Mouse (Mus musculus): ENCODE data around the gene Hs3st4. TPM values are rescaled to one million over a fixed set of nuclear protein-coding genes. Genes with fewer than 3 reads are reported as not detected.

Hs3st4 gene
- polyA plus RNA-seq, 1 experiment: 5.2 TPM

DNA sequence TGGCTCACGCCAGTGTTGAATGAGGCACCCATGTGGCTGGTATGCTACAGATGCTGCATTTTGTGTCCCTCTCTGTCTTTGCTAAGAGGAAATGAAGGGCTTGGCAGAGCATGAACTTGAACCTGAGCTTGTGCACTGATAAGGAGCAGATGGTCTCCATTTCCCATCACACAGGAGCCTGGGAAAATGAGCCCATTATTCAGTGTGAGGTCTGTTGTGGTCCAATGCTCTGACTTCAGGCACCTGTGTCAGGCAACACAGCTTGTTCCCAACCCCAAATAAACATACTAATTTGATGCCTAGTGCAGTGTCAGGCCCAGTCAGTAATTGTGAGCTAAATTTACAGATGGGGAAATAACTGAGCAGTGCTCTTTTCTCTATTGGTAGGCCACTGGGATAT is 267.9 kb downstream of the Hs3st4 start:
- no peaks in the 10 kb centered on the region for H3K4me1 ChIP-seq (ENCODE audit: control insufficient read depth, insufficient read depth, low read length)
- no peak overlapping the region for H3K27ac ChIP-seq (ENCODE audit: insufficient read depth, low read length)
- H3K27me3 ChIP-seq (ENCODE audit: control insufficient read depth, insufficient read depth, low read length): no peaks in the 10 kb centered on the region
- 48% methylated on average over 1 of the region's 1 CpGs for WGBS
- no peak for DNase-seq
- no peak overlapping the region for H3K4me3 ChIP-seq (replicated peaks; ENCODE audit: insufficient read depth, low read depth, low read length)
- TF ChIP-seq POLR2A (IDR thresholded peaks at IDR 0.05; ENCODE audit: borderline replicate concordance, insufficient read depth, low read length) (no peak), CTCF (IDR thresholded peaks at IDR 0.05; ENCODE audit: borderline replicate concordance, insufficient read depth, low read depth, low read length) (no peak)

DNA sequence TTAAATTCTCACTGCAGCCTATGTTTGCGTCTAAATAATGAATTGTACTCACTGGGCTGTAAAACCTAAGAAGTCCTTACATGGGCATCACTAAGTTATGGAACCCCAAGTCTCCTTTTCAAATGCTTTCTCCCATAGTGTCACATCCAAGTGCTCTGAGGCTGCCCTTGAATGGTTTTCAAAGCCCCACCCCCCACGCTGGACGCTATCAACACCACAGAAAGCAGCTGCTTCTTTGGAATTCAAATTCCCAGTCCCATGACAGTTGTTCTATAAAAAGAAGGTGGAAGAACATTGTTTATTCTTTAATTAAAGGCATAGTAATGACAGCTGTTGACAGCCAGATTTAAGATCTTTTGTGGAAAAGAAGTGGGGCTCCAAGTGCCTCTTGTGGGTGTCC is 275.8 kb downstream of the Hs3st4 start:
- no peak for DNase-seq
- Histone ChIP-seq H3K4me3 (replicated peaks; ENCODE audit: insufficient read depth, low read depth, low read length) (no peak overlapping the region), H3K27me3 (ENCODE audit: control insufficient read depth, insufficient read depth, low read length) (no peaks in the 10 kb centered on the region), H3K27ac (ENCODE audit: insufficient read depth, low read length) (no peak overlapping the region), H3K4me1 (ENCODE audit: control insufficient read depth, insufficient read depth, low read length) (no peaks in the 10 kb centered on the region)
- WGBS: 66% methylated on average over 3 of the region's 3 CpGs
- no peak for TF ChIP-seq CTCF (IDR thresholded peaks at IDR 0.05; ENCODE audit: borderline replicate concordance, insufficient read depth, low read depth, low read length)
- TF ChIP-seq POLR2A (IDR thresholded peaks at IDR 0.05; ENCODE audit: borderline replicate concordance, insufficient read depth, low read length): no peak

DNA sequence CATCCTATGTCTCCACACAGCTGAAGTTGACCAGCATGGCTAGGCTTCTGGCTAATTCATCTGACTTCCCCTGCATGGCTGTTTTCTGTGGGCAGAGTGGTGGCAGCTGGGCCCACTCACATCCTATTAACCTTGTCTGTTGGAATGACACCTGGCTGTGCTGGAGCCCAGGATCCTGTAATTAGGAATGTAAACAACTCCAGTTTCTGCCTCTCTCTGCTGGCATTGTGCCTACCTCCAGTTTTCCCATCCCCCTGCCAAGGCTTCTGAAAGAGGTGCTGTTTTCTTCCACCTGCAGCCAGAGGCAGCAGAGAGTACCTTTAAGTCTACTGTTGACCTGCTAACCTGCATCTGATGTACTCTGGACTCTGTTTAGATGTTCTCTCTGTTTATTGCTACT is 288.1 kb downstream of the Hs3st4 start:
- H3K4me1 ChIP-seq (ENCODE audit: control insufficient read depth, insufficient read depth, low read length): no peaks in the 10 kb centered on the region
- no peak overlapping the region for H3K27ac ChIP-seq (ENCODE audit: insufficient read depth, low read length)
- H3K27me3 ChIP-seq (ENCODE audit: control insufficient read depth, insufficient read depth, low read length): no peaks in the 10 kb centered on the region
- H3K4me3 ChIP-seq (replicated peaks; ENCODE audit: insufficient read depth, low read depth, low read length): no peak overlapping the region
- TF ChIP-seq CTCF (IDR thresholded peaks at IDR 0.05; ENCODE audit: borderline replicate concordance, insufficient read depth, low read depth, low read length) (no peak), POLR2A (IDR thresholded peaks at IDR 0.05; ENCODE audit: borderline replicate concordance, insufficient read depth, low read length) (no peak)
- DNase-seq: peak in 1 of 2 experiments; percentile 2

DNA sequence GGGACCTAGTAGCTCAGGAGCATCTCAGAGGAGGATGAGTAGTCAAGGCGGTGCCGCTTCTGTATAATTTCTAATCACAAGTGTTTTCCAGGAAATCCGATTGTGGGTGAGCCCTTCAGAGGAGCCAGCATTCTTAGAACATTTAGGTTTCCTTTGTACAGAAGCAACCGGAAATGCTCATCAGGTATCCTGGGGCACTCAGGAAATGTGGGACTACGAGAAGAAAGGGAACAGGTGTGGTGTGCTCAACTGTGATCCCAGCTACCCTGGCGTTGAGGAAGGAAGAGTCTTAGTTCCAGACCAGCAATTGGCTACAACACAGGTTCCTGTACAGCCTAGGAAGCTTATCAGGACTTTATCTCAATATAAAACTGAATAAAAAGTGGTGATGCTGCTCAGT is 307.2 kb downstream of the Hs3st4 start:
- WGBS: 82% methylated on average over 6 of the region's 6 CpGs
- DNase-seq: no peak
- no peak overlapping the region for H3K4me3 ChIP-seq (replicated peaks; ENCODE audit: insufficient read depth, low read depth, low read length)
- no peak overlapping the region for H3K27ac ChIP-seq (ENCODE audit: insufficient read depth, low read length)
- H3K27me3 ChIP-seq (ENCODE audit: control insufficient read depth, insufficient read depth, low read length): no peaks in the 10 kb centered on the region
- H3K4me1 ChIP-seq (ENCODE audit: control insufficient read depth, insufficient read depth, low read length): no peaks in the 10 kb centered on the region
- TF ChIP-seq CTCF (IDR thresholded peaks at IDR 0.05; ENCODE audit: borderline replicate concordance, insufficient read depth, low read depth, low read length) (no peak), POLR2A (IDR thresholded peaks at IDR 0.05; ENCODE audit: borderline replicate concordance, insufficient read depth, low read length) (no peak)

DNA sequence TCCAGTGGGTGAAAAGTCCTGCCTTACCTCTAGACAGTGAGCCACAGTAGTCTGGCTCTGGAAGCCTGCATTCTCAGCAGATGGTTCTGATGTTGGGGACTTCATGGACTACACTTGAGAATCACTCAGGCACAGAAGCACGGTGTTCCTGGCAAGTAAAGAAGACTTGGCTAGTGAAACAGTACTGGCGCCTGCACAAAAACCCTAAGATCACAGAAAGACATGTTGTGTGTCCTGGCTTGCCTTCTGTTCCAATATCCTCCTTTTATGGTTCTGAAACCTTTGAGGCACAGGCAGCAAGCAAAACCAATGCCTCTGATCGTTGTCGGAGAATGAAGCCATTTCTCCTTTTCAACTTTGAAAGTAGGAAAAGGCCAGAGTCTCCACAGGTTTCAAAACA is 336.8 kb downstream of the Hs3st4 start:
- TF ChIP-seq POLR2A (IDR thresholded peaks at IDR 0.05; ENCODE audit: borderline replicate concordance, insufficient read depth, low read length): no peak
- H3K4me1 ChIP-seq (ENCODE audit: control insufficient read depth, insufficient read depth, low read length): no peaks in the 10 kb centered on the region; the same call in 1 of the 2 replicates
- DNase-seq: peak; percentile 47 to 66
- H3K27me3 ChIP-seq (ENCODE audit: control insufficient read depth, insufficient read depth, low read length): no peaks in the 10 kb centered on the region
- 15% methylated on average over 4 of the region's 4 CpGs for WGBS
- no peak overlapping the region for H3K4me3 ChIP-seq (replicated peaks; ENCODE audit: insufficient read depth, low read depth, low read length)
- no peak overlapping the region for H3K27ac ChIP-seq (ENCODE audit: insufficient read depth, low read length)

DNA sequence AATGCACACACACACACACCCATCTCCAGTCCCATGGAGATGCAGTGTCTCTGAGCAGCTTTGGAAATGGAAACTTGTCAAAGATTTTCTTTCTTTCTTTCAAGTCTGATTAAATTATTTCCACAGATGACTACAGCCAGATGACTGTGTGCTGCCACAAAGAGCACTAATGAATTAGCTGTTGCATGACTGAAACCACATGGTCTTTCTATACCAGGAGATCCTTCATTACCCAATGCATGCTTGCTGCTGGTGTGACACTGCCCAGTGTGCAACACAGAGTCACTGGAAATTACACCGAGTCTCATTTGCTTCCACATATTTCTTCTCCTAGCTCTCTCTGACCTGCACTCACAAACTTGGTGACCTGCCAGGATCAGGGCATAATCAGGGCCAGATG is 353.0 kb downstream of the Hs3st4 start:
- TF ChIP-seq POLR2A (IDR thresholded peaks at IDR 0.05; ENCODE audit: borderline replicate concordance, insufficient read depth, low read length): no peak
- no peak for TF ChIP-seq CTCF (IDR thresholded peaks at IDR 0.05; ENCODE audit: borderline replicate concordance, insufficient read depth, low read depth, low read length)

DNA sequence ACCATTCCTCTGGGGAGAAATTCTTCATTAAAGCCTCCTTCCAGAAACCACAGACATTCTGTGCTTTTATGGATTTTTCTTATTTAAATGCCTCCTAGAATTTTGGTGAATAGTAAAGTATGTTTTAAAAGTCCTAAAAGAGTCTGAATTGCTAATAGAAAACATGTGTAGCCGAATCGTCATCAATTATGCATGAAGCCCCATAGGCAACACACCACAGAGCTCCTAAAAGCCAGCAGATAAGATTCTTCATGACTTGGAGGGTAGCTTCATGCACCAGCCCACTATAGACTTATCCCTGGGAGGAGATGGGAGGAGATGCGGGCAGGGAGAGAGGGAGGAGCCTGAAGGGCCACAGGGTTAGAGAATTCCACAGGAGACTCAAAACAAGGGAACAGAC is 358.8 kb downstream of the Hs3st4 start:
- no peak overlapping the region for H3K27ac ChIP-seq (ENCODE audit: insufficient read depth, low read length)
- TF ChIP-seq CTCF (IDR thresholded peaks at IDR 0.05; ENCODE audit: borderline replicate concordance, insufficient read depth, low read depth, low read length) (no peak), POLR2A (IDR thresholded peaks at IDR 0.05; ENCODE audit: borderline replicate concordance, insufficient read depth, low read length) (no peak)
- 81% methylated on average over 3 of the region's 3 CpGs for WGBS
- no peaks in the 10 kb centered on the region for H3K4me1 ChIP-seq (ENCODE audit: control insufficient read depth, insufficient read depth, low read length)
- no peak overlapping the region for H3K4me3 ChIP-seq (replicated peaks; ENCODE audit: insufficient read depth, low read depth, low read length)
- H3K27me3 ChIP-seq (ENCODE audit: control insufficient read depth, insufficient read depth, low read length): no peaks in the 10 kb centered on the region; the same call in 1 of the 2 replicates
- no peak for DNase-seq

More for the DNA sequence above, 353.0 kb downstream of the Hs3st4 start:
- WGBS: 21% methylated on average over 1 of the region's 1 CpGs
- Histone ChIP-seq H3K27me3 (ENCODE audit: control insufficient read depth, insufficient read depth, low read length) (no peaks in the 10 kb centered on the region), H3K4me1 (ENCODE audit: control insufficient read depth, insufficient read depth, low read length) (no peaks in the 10 kb centered on the region), H3K27ac (ENCODE audit: insufficient read depth, low read length) (no peak overlapping the region), H3K4me3 (replicated peaks; ENCODE audit: insufficient read depth, low read depth, low read length) (no peak overlapping the region)
- no peak for DNase-seq

DNA sequence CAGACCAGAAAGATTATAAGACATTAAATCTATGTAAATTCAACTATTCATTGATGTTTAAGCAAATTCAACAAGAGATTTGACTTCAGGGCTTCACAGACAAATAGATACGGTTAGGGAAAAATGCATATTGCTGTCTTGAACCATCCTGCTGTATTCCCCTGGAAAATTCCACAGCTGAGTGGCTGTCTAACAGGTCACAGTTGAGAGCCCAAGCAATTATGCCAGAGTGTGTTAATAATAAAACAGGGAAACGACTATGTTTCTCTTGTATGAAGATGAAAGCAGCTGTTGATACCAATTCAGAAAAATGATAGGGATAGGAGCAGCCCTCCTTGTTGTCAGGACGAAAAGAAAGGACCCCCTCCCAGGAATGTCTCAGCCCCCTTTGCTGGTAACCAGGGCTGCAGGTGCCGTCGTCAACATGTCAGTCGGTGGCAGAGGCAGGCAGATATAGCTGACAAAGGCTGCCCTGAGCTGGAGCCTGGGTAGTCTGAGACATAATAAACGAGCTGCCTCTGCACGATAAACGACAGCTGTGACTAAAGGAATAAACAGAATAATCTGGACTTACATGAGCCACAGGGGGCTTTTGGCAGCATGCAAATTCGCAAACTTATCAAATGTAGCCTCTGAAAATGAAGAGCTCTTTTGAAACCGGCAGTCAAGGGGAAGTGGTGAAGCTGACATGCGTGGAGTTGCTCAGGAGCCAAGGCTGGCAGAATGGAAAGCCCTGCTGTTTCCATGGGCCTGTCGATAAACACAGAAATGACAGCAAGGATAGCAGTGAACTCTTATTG is 364.7 kb downstream of the Hs3st4 start:
- Histone ChIP-seq H3K4me1 (ENCODE audit: control insufficient read depth, insufficient read depth, low read length) (no peaks in the 10 kb centered on the region), H3K4me3 (replicated peaks; ENCODE audit: insufficient read depth, low read depth, low read length) (peak overlapping the region; percentile 12), H3K27ac (ENCODE audit: insufficient read depth, low read length) (no peak overlapping the region), H3K27me3 (ENCODE audit: control insufficient read depth, insufficient read depth, low read length) (no peaks in the 10 kb centered on the region; the same call in 1 of the 2 replicates)
- peak in 1 of 2 experiments; percentile 9 for DNase-seq
- no peak for TF ChIP-seq POLR2A (IDR thresholded peaks at IDR 0.05; ENCODE audit: borderline replicate concordance, insufficient read depth, low read length)
- TF ChIP-seq CTCF (IDR thresholded peaks at IDR 0.05; ENCODE audit: borderline replicate concordance, insufficient read depth, low read depth, low read length): no peak
- WGBS: 21% methylated on average over 13 of the region's 13 CpGs
